Mouse (Mus musculus): ENCODE results near the gene Rasl2-9.
"Not testable (repeated sequence)": the region's sequence is repeated elsewhere in the genome, so short reads cannot be mapped to it uniquely, and the experiment has no call there.

The Rasl2-9 gene

GRCm38 (mm10) chr7:5125549-5126406 lies at the start of gene Rasl2-9:
Rasl2-9 (minus strand) TSS chr7:5125950.
- peak; percentile 27 for DNase-seq (ENCODE audit: low read depth, low spot score)

DNA sequence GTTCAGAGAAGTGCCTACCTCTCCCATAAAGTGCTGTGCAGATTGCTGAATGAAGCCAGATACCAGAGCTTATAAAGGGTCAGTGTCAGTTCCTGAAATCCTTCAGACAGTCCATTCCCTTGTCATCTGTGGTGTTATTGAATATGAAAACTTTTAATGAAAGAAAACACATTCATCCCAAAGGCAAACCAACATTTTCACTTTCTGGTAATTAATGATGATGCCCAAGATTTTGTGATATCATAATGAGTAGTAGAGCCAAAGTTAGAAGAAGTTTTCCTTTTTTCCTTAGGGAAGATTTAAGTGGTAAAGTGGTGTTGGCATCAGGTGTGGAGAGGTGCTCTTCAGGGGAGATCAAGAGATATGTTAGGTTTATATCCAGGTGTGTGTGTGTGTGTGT lies 23.8 kb upstream of the Rasl2-9 start, which contains the start of gene Vmn1r55:
Gene Vmn1r55 (minus strand): TSS at position 101 of the 400 bp plus-strand sequence.
- not testable (repeated sequence) for DNase-seq (ENCODE audit: low read depth, low spot score)

DNA sequence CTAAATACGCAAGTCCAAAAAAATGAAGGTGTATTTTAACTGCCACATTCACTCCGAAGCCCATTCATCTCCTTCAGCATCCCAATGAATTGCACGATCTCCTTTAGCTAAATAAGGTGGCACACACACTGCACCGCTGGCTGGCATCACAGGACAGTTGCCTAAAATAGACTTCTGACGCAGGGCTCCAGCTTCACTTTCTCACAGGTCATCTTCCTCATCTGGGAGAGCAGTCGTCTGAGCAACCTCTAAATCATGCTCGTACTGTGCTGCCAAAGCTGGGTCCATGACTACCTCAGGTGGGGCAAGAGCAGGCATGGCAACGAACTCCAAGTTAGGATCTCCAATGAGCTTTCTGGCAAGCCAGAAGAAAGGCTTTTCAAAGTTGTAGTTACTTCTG lies 672 bp downstream of the Rasl2-9 start:
- DNase-seq (ENCODE audit: low read depth, low spot score): no peak

DNA sequence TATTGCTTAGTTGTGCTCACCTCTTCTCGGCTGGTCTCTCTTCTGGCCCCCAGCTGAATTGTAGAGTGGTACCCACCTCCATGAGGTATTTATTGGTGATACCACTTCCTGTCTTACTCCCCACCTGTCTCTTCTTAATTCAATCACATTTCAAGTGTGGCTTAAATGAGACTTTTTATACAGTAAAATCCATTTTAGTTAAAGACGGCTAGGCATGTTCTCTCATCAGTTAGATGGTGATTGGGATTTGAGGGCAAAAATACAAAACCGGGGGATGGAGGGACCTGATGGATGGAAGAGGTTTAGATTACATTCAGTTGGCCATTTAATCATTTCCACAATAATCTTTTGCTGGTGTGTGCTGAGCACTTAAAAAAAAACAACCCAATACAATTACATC lies 8.9 kb downstream of the Rasl2-9 start, which contains the start of gene Rfpl4:
Gene Rfpl4 (minus strand): TSS at position 101 of the 400 bp plus-strand sequence.
- DNase-seq (ENCODE audit: low read depth, low spot score): no peak

GRCm38 (mm10) chr7:5112701-5113100 lies 13.0 kb downstream of the Rasl2-9 start:
- no peak for DNase-seq (ENCODE audit: low read depth, low spot score)

DNA sequence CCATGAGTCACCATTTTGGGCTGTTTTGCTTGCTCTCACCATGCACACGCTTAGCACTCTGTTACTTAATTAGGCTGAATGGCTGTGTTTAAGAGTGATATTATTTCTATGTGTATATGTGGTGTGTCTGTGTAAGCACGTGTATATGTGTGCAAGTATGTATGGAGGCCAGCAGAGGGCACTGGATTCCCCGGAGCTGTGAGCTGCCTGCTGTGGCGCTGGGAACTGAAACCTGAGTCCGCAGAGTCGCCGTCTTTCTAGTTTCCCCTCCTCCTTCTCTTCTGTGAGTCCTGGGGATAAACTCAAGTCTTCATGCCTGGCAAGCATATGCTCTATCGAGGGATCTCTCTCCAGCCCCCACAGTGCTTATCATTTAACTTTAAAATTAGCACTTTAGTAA lies 16.4 kb downstream of the Rasl2-9 start:
- no peak for DNase-seq (ENCODE audit: low read depth, low spot score)

GRCm38 (mm10) chr7:5108272-5108671 lies 17.5 kb downstream of the Rasl2-9 start:
- no peak for DNase-seq (ENCODE audit: low read depth, low spot score)

GRCm38 (mm10) chr7:5102564-5102963 lies 23.2 kb downstream of the Rasl2-9 start:
- no peak for DNase-seq (ENCODE audit: low read depth, low spot score)

DNA sequence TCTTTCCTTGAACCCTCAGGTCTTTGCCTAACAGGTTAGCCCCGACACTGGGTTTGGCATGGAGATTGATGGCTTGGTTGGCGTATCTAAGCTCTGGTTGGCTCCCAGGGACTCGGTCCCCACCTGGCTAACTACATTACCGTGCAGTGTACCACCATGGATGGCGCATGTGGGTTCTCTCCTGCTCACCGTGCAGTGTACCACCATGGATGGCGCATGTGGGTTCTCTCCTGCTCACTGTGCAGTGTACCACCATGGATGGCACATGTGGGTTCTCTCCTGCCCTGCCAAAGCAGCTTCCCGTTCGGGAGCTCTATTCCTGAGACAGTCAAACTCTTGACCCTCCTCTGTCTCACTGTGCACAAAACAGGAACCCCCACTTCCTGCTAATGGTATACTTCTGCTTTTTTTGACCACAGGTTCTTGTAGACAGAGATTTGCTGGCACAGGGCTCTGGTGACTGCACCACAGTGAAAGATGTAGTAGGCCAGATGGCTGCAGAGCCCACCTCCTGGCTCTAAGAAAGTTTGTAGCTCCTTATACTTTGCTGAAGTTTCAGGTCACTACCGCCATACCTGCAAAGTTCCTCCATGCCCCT lies 24.6 kb downstream of the Rasl2-9 start:
- DNase-seq (ENCODE audit: low read depth, low spot score): no peak

GRCm38 (mm10) chr7:5099796-5100195 lies 26.0 kb downstream of the Rasl2-9 start:
- no peak for DNase-seq (ENCODE audit: low read depth, low spot score)

GRCm38 (mm10) chr7:5098769-5099168 lies 27.0 kb downstream of the Rasl2-9 start:
- no peak for DNase-seq (ENCODE audit: low read depth, low spot score)

GRCm38 (mm10) chr7:5092831-5093510 lies 32.8 kb downstream of the Rasl2-9 start:
- DNase-seq (ENCODE audit: low read depth, low spot score): no peak

- no peak for DNase-seq (ENCODE audit: low read depth, low spot score)
These were observed 33.4 kb downstream of the Rasl2-9 start for GRCm38 (mm10) chr7:5092381-5092780.

DNA sequence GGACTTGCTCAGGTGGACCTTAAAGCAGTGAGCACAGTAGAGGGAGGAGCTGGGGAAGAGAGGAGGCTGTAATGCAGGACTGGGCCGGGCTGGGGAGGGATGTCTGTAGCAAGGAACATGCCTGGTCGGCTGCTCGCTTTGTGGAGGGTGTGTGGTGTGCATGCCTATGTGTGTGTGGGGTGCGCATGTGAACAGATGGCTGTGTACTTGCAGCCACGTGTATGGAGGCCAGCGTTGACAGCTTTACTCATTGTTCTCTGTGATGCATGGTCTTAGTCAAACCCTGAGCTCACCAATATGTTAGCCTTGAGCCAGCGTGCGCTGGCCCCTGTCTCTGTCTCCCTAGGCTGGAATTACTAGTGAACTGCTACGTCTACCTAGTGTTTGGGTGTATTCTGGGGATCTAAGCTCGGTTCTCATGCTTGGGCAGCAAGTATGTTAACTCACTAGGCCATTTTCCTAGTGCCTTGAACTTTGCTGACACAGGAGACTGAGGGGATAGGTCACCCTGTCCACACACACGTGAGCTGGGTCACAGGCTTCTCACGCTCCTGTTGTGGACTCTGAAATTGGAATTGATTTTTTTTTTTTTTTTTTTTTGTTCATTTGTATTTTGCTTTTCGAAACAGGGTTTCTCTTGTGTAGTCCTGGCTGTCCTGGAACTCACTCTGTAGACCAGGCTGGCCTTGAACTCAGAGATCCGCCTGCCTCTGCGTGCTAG lies 34.6 kb downstream of the Rasl2-9 start:
- DNase-seq (ENCODE audit: low read depth, low spot score): no peak

- DNase-seq (ENCODE audit: low read depth, low spot score): no peak
These were observed 35.9 kb downstream of the Rasl2-9 start for GRCm38 (mm10) chr7:5089853-5090252.

- no peak for DNase-seq (ENCODE audit: low read depth, low spot score)
These were observed 37.9 kb downstream of the Rasl2-9 start for GRCm38 (mm10) chr7:5087886-5088285.

DNA sequence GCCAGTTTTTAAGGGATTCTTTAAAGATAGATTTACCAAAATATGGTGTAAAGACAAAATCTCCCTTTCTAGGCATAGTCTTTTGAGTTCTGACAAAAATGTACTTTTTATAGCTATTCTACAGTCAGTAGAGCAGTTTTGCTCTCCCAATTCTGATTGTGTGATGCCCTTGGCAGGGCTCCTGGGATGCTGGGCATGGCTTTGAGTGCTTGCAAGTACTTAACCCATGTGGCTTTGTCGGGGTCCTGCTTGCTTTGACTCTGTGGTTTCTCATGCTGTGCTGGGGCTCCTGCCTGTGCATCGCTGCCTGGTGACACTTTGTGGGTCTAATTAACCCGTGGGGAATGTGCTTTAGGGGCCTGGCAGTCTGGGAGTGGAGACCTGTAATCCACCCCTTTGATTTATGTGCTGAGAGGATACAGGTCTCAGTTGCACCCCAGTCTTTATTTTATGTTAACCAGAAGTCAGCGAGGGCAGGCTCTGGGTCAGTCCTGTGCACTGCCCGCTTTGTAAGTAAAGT lies 38.8 kb downstream of the Rasl2-9 start:
- no peak for DNase-seq (ENCODE audit: low read depth, low spot score)

DNA sequence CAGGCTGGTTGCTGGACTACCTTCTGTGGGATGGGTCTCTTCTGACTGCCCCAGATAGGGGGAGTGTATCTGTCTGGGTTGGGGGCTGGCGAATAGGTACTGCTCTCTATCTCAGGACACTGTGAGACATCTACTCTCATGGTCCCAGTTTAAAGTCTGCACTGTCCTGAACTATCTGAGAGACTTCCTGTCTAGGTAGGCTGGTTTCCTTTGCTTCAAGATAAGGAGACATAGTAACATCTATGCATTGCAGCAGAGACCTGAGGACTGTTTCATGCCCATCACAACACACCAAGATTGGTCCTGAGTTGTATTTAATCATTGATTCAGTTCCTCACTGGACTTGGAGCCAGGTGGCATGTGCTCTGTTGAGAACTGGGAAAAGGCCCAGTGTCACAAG lies 40.2 kb downstream of the Rasl2-9 start:
- no peak for DNase-seq (ENCODE audit: low read depth, low spot score)

DNA sequence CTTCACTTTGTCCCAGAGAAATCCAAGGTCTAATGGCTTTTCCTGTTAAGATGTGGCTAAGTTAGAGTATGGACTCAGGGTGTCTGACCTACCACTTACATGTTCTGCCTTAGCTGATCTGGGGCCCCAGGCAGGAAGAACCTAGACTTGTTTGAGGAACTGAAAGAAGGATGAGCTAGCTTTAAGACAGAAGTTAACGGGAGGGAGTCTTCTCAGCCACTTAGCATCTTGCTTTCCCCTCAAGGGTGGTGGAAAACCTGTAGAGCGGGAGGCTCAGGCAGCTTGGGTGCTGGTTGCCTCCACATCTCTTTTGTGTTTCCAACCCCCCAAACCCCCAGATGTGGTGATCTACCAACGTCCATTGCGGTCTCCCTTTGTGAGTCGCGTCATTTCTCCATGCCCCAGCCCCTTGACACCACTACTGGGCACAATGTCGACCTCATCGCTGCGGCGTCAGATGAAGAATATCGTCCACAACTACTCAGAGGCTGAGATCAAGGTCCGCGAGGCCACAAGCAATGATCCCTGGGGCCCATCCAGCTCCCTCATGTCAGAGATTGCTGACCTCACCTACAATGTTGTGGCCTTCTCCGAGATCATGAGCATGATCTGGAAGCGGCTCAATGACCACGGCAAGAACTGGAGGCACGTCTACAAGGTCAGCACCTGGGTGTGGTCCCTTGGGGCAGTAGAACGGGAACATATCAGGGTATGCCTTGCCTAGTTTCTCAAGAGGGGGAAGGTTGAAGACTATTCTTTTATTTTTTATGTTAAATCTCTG lies 42.2 kb downstream of the Rasl2-9 start:
- DNase-seq (ENCODE audit: low read depth, low spot score): no peak

- no peak for DNase-seq (ENCODE audit: low read depth, low spot score)
These were observed 43.8 kb downstream of the Rasl2-9 start for GRCm38 (mm10) chr7:5081939-5082338.

GRCm38 (mm10) chr7:5081241-5081640 lies 44.5 kb downstream of the Rasl2-9 start:
- no peak for DNase-seq (ENCODE audit: low read depth, low spot score)
